Mouse (Mus musculus) testis, adult 2 months (tissue): ENCODE data around the gene Itgb2. TPM values are rescaled to one million over a fixed set of nuclear protein-coding genes. Genes with fewer than 3 reads are reported as not detected.

Experiments
- H3K27ac ChIP-seq: fragments of 200-500 bp; 2 replicates; pipeline ENCODE4 v1.5.1; 2012; ENCODE audit warnings: low read depth, low read length; ENCODE audit not compliant: control insufficient read depth, insufficient read depth
- H3K27me3 ChIP-seq: fragments of 200-500 bp; 2 replicates; pipeline ENCODE4 v1.6.1; 2012; ENCODE audit warnings: mild to moderate bottlenecking, low read length, moderate library complexity; ENCODE audit not compliant: control insufficient read depth, insufficient read depth
- H3K36me3 ChIP-seq: fragments of 200-500 bp; 2 replicates; pipeline ENCODE4 v1.6.1; 2012; ENCODE audit warnings: mild to moderate bottlenecking, low read length; ENCODE audit not compliant: control insufficient read depth, insufficient read depth
- H3K4me1 ChIP-seq: fragments of 200-500 bp; 2 replicates; pipeline ENCODE4 v1.6.1; 2012; ENCODE audit warnings: low read length; ENCODE audit not compliant: control insufficient read depth, insufficient read depth
- H3K4me3 ChIP-seq: fragments of 200-500 bp; 2 replicates; pipeline ENCODE4 v1.5.1; 2012; ENCODE audit warnings: low read depth, mild to moderate bottlenecking, low read length, moderate library complexity, mixed read lengths; ENCODE audit not compliant: control insufficient read depth
- CTCF ChIP-seq: fragments of 200-500 bp; IDR thresholded peaks from 2 replicates; pipeline ENCODE4 v1.5.1; 2012; ENCODE audit warnings: low read depth, mild to moderate bottlenecking, inconsistent platforms, low read length, moderate library complexity; ENCODE audit not compliant: control insufficient read depth, insufficient read depth, insufficient replicate concordance
- POLR2A ChIP-seq: fragments of 200-500 bp; IDR thresholded peaks from 2 replicates; pipeline ENCODE4 v1.6.1; 2012; ENCODE audit warnings: low read depth, mild to moderate bottlenecking, inconsistent platforms, low read length, moderate library complexity; ENCODE audit not compliant: control insufficient read depth
- polyA plus RNA-seq: library from polyadenylated mRNA; depleted of rRNA; stranded (reverse); fragments of >200 nt; gene quantifications from 2 replicates; pipeline ENCODE4 v1.2.3, GENCODE M21; 2012; rRNA removed

Itgb2 gene
- polyA plus RNA-seq, 1 experiment: 0.77 TPM

- Histone ChIP-seq H3K27me3 (no peaks in the 10 kb centered on the region), H3K36me3 (peaks cover 3% of the 10 kb centered on the region), H3K4me3 (peak within 1 kb of the TSS; percentile 91), H3K4me1 (peaks cover 24% of the 10 kb centered on the region), H3K27ac (peak within 1 kb of the TSS; percentile 91)
- TF ChIP-seq POLR2A: peak; percentile 64; the same call in 1 of the 2 replicates
- no peak for TF ChIP-seq CTCF
These were observed 76.1 kb downstream of the Itgb2 start, which contains the start of the genes Sumo3 and Gm49325 for GRCm38 (mm10) chr10:77605908-77606826. Gene Sumo3, plus strand, starts transcription at chr10:77606097. Gene Gm49325, plus strand, starts transcription at chr10:77606197.

- peaks cover 24% of the 10 kb centered on the region for H3K4me1 ChIP-seq
- peaks cover 3% of the 10 kb centered on the region for H3K36me3 ChIP-seq
- peak overlapping the region; percentile 91 for H3K4me3 ChIP-seq
- H3K27me3 ChIP-seq: no peaks in the 10 kb centered on the region
- TF ChIP-seq POLR2A: no peak
- no peak for TF ChIP-seq CTCF
- H3K27ac ChIP-seq: peak overlapping the region; percentile 81
These were observed 76.8 kb downstream of the Itgb2 start for GRCm38 (mm10) chr10:77606855-77607254.

- TF ChIP-seq CTCF: no peak
- no peak for TF ChIP-seq POLR2A
- Histone ChIP-seq H3K36me3 (peaks cover 3% of the 10 kb centered on the region), H3K4me1 (peaks cover 24% of the 10 kb centered on the region), H3K27me3 (no peaks in the 10 kb centered on the region), H3K4me3 (peak overlapping the region; percentile 91), H3K27ac (no peak overlapping the region)
These were observed 77.4 kb downstream of the Itgb2 start for GRCm38 (mm10) chr10:77607441-77607840.

GRCm38 (mm10) chr10:77608589-77608988, 78.5 kb downstream of the Itgb2 start:
- Histone ChIP-seq H3K36me3 (peaks cover 3% of the 10 kb centered on the region), H3K4me3 (no peak overlapping the region), H3K27me3 (no peaks in the 10 kb centered on the region), H3K4me1 (peaks cover 24% of the 10 kb centered on the region), H3K27ac (0 out of 2 replicates have a peak overlapping the region, but pooled peaks have one; percentile 46)
- TF ChIP-seq POLR2A (no peak), CTCF (no peak)

- H3K36me3 ChIP-seq: peaks cover 6% of the 10 kb centered on the region
These were observed 80.3 kb downstream of the Itgb2 start for GRCm38 (mm10) chr10:77610221-77610961.

GRCm38 (mm10) chr10:77613409-77613808, 83.4 kb downstream of the Itgb2 start:
- Histone ChIP-seq H3K36me3 (peaks cover 6% of the 10 kb centered on the region), H3K27ac (no peak overlapping the region; the same call in 1 of the 2 replicates), H3K4me1 (no peaks in the 10 kb centered on the region; the same call in 1 of the 2 replicates), H3K27me3 (no peaks in the 10 kb centered on the region), H3K4me3 (peak overlapping the region; percentile 1)
- TF ChIP-seq POLR2A (no peak), CTCF (no peak)

More at GRCm38 (mm10) chr10:77610221-77610961, 80.3 kb downstream of the Itgb2 start:
- H3K4me1 ChIP-seq: peaks cover 12% of the 10 kb centered on the region
- H3K4me3 ChIP-seq: no peak overlapping the region
- H3K27me3 ChIP-seq: no peaks in the 10 kb centered on the region
- TF ChIP-seq POLR2A (no peak), CTCF (no peak)
- H3K27ac ChIP-seq: no peak overlapping the region

Other genes with a start within 250 kb of the Itgb2 start
- 10.9 and 12.9 TPM in 2 replicates for gene Adarb1, start 112.0 kb upstream of the Itgb2 start, polyA plus RNA-seq
- gene Fam207a, start 14.5 kb upstream of the Itgb2 start, polyA plus RNA-seq: 10.4 and 10.7 TPM in 2 replicates
- 127 and 131 TPM in 2 replicates for gene Pttg1ip, start 51.5 kb downstream of the Itgb2 start, polyA plus RNA-seq
- 83.1 and 88.6 TPM in 2 replicates for gene Sumo3, start 75.8 kb downstream of the Itgb2 start, polyA plus RNA-seq
- gene Gm49325, start 75.9 kb downstream of the Itgb2 start, polyA plus RNA-seq: 0.72 TPM in 1 of 2 replicates, not detected in the other
- 66.1 and 70.3 TPM in 2 replicates for gene Ube2g2, start 92.0 kb downstream of the Itgb2 start, polyA plus RNA-seq
- 0.07 and 0.73 TPM in 2 replicates for gene Tspear, start 156.3 kb downstream of the Itgb2 start, polyA plus RNA-seq
- not detected in 2 replicates for gene Gm19402, start 160.5 kb downstream of the Itgb2 start, polyA plus RNA-seq
- not detected in 2 replicates for gene Gm9508, start 167.0 kb downstream of the Itgb2 start, polyA plus RNA-seq
- gene Gm10272, start 176.4 kb downstream of the Itgb2 start, polyA plus RNA-seq: not detected in 2 replicates
- not detected in 2 replicates for gene Gm10024, start 181.2 kb downstream of the Itgb2 start, polyA plus RNA-seq
- gene Gm10142, start 185.6 kb downstream of the Itgb2 start, polyA plus RNA-seq: not detected in 2 replicates
- not detected in 2 replicates for gene Krtap12-1, start 190.3 kb downstream of the Itgb2 start, polyA plus RNA-seq
- gene Gm10100, start 196.2 kb downstream of the Itgb2 start, polyA plus RNA-seq: not detected in 2 replicates
- not detected in 2 replicates for gene Gm18596, start 212.4 kb downstream of the Itgb2 start, polyA plus RNA-seq
- gene Gm9736, start 221.1 kb downstream of the Itgb2 start, polyA plus RNA-seq: not detected in 2 replicates
- not detected in 2 replicates for gene Gm3233, start 229.4 kb downstream of the Itgb2 start, polyA plus RNA-seq
- not detected in 2 replicates for gene Gm3238, start 241.1 kb downstream of the Itgb2 start, polyA plus RNA-seq
- not detected in 2 replicates for gene Gm7138, start 246.7 kb downstream of the Itgb2 start, polyA plus RNA-seq